Mouse (Mus musculus) hindbrain, embryonic 11.5 days (tissue): ENCODE data around the gene Ralgps2. TPM values are rescaled to one million over a fixed set of nuclear protein-coding genes. Genes with fewer than 3 reads are reported as not detected.

Experiments
- ATAC-seq: fragments of 200-750 bp; cut with Nextera tagmentation; 2 replicates; pipeline ENCODE4 v1.8.0; 2017; ENCODE audit warnings: mild to moderate bottlenecking, moderate TSS enrichment, moderate library complexity; ENCODE audit not compliant: low FRiP score
- DNase-seq: peaks from one replicate; pipeline ENCODE4 v3.0.0-alpha.2; 2015; ENCODE audit warnings: low spot score
- H3K27ac ChIP-seq: fragments of 300-500 bp; sonication (generic); 2 replicates; pipeline ENCODE4 v1.5.1; 2014; ENCODE audit warnings: mild to moderate bottlenecking, low read depth, low read length
- H3K27me3 ChIP-seq: fragments of 300-500 bp; sonication (generic); 2 replicates; pipeline ENCODE4 v1.6.1; 2014; ENCODE audit warnings: mild to moderate bottlenecking, low read length, moderate library complexity, mixed read lengths; ENCODE audit not compliant: control insufficient read depth, insufficient read depth
- H3K36me3 ChIP-seq: fragments of 300-500 bp; sonication (generic); 2 replicates; pipeline ENCODE4 v1.6.1; 2014; ENCODE audit warnings: mild to moderate bottlenecking, low read length, moderate library complexity, mixed read lengths; ENCODE audit not compliant: control insufficient read depth, insufficient read depth
- H3K4me1 ChIP-seq: fragments of 300-500 bp; sonication (generic); replicated peaks from 2 replicates; pipeline ENCODE4 v1.6.1; 2014; ENCODE audit warnings: low read length, mixed read lengths; ENCODE audit not compliant: control insufficient read depth, insufficient read depth
- H3K4me2 ChIP-seq: fragments of 300-500 bp; sonication (generic); replicated peaks from 2 replicates; pipeline ENCODE4 v1.6.1; 2014; ENCODE audit warnings: mild to moderate bottlenecking, low read depth, low read length
- H3K4me3 ChIP-seq: fragments of 300-500 bp; sonication (generic); 2 replicates; pipeline ENCODE4 v1.5.1; 2014; ENCODE audit warnings: low read depth, low read length
- H3K9ac ChIP-seq: fragments of 300-500 bp; sonication (generic); 2 replicates; pipeline ENCODE4 v1.6.1; 2014; ENCODE audit warnings: low read depth, low read length
- H3K9me3 ChIP-seq: fragments of 300-500 bp; sonication (generic); 2 replicates; pipeline ENCODE4 v1.6.1; 2016; ENCODE audit warnings: low read length; ENCODE audit not compliant: control insufficient read depth
- WGBS: fragments of 180-500 bp; shearing (Covaris S2); extraction: QIAGEN DNeasy Blood & Tissue Kit; methylation state at CpG from one replicate; pipeline ENCODE4 v1.1.7; 2014; 5-methylcytosine and 5-hydroxymethylcytosine counted together
- polyA plus RNA-seq: library from polyadenylated mRNA; unstranded; fragments of >200 nt; fragmentation: Nextera tagmentation; extraction: Ambion mirVana; gene quantifications from 2 replicates; pipeline ENCODE4 v1.2.1, GENCODE M21; 2014

The Ralgps2 gene
- polyA plus RNA-seq, 1 experiment from 2014 or later = 103 TPM

GRCm38 (mm10) chr1:156864240-156864639 lies 75.2 kb downstream of the Ralgps2 start:
- H3K9me3 ChIP-seq = no peaks in the 10 kb centered on the region
- no peaks in the 10 kb centered on the region for H3K27me3 ChIP-seq
- ATAC-seq (no peak), DNase-seq (no peak)
- no peaks in the 10 kb centered on the region for H3K36me3 ChIP-seq
- WGBS = 37% methylated on average over 3 of the region's 3 CpGs
- peak overlapping the region; percentile 56 for H3K27ac ChIP-seq
- H3K4me2 ChIP-seq = no peak overlapping the region
- no peak overlapping the region for H3K4me3 ChIP-seq
- no peak overlapping the region for H3K9ac ChIP-seq
- H3K4me1 ChIP-seq = 0 out of 2 replicates have a peak, but pooled peaks cover 2% of the 10 kb centered on the region

- WGBS = 56% methylated on average over 3 of the region's 3 CpGs
- H3K9ac ChIP-seq = no peak overlapping the region
- H3K9me3 ChIP-seq = no peaks in the 10 kb centered on the region
- ATAC-seq (no peak), DNase-seq (no peak)
- no peaks in the 10 kb centered on the region for H3K36me3 ChIP-seq
- peak overlapping the region; percentile 56 for H3K27ac ChIP-seq
- 0 out of 2 replicates have a peak, but pooled peaks cover 2% of the 10 kb centered on the region for H3K4me1 ChIP-seq
- no peaks in the 10 kb centered on the region for H3K27me3 ChIP-seq
- no peak overlapping the region for H3K4me3 ChIP-seq
- no peak overlapping the region for H3K4me2 ChIP-seq
Measured at GRCm38 (mm10) chr1:156863726-156864125, 75.7 kb downstream of the Ralgps2 start.

- WGBS = 49% methylated on average over 4 of the region's 4 CpGs
- DNase-seq (no peak), ATAC-seq (no peak)
- no peak overlapping the region for H3K4me3 ChIP-seq
- 0 out of 2 replicates have a peak, but pooled peaks cover 2% of the 10 kb centered on the region for H3K4me1 ChIP-seq
- H3K36me3 ChIP-seq = no peaks in the 10 kb centered on the region
- H3K4me2 ChIP-seq = no peak overlapping the region
- H3K27me3 ChIP-seq = no peaks in the 10 kb centered on the region
- H3K9ac ChIP-seq = no peak overlapping the region
- H3K9me3 ChIP-seq = no peaks in the 10 kb centered on the region
- no peak overlapping the region for H3K27ac ChIP-seq
Measured at GRCm38 (mm10) chr1:156861475-156862043, 77.9 kb downstream of the Ralgps2 start.

DNA sequence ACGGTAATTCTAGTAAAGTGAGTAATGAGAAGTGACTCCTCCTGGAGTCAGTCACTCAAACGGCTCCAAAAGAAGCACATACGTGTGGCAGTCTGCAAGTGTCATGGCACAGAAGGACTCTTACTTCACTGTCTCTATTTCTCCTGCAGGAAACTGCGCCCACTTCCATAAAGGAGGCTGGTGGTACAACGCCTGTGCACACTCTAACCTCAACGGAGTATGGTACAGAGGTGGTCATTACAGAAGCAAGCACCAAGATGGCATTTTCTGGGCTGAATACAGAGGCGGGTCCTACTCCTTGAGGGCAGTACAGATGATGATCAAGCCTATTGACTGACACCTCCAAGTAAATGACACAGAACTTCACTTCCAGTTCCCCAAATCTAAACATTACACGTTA lies 79.2 kb downstream of the Ralgps2 start:
- WGBS = 90% methylated on average over 8 of the region's 8 CpGs
- no peak overlapping the region for H3K4me2 ChIP-seq

GRCm38 (mm10) chr1:156859711-156860250 lies 79.6 kb downstream of the Ralgps2 start:
- Histone ChIP-seq H3K4me1 (0 out of 2 replicates have a peak, but pooled peaks cover 2% of the 10 kb centered on the region), H3K27ac (no peak overlapping the region), H3K4me2 (no peak overlapping the region), H3K9me3 (no peaks in the 10 kb centered on the region), H3K4me3 (no peak overlapping the region), H3K36me3 (no peaks in the 10 kb centered on the region), H3K9ac (no peak overlapping the region), H3K27me3 (no peaks in the 10 kb centered on the region)
- ATAC-seq (no peak), DNase-seq (no peak)
- WGBS = 83% methylated on average over 2 of the region's 2 CpGs

More for the DNA sequence above, 79.2 kb downstream of the Ralgps2 start:
- Histone ChIP-seq H3K9me3 (no peaks in the 10 kb centered on the region), H3K4me1 (0 out of 2 replicates have a peak, but pooled peaks cover 2% of the 10 kb centered on the region), H3K36me3 (no peaks in the 10 kb centered on the region), H3K9ac (no peak overlapping the region), H3K27me3 (no peaks in the 10 kb centered on the region), H3K27ac (no peak overlapping the region), H3K4me3 (no peak overlapping the region)
- no peak for DNase-seq
- ATAC-seq = no peak

GRCm38 (mm10) chr1:156859156-156859555 lies 80.3 kb downstream of the Ralgps2 start:
- 0 out of 2 replicates have a peak, but pooled peaks cover 2% of the 10 kb centered on the region for H3K4me1 ChIP-seq
- no peak overlapping the region for H3K9ac ChIP-seq
- no peak overlapping the region for H3K4me3 ChIP-seq
- H3K4me2 ChIP-seq = no peak overlapping the region
- no peaks in the 10 kb centered on the region for H3K27me3 ChIP-seq
- DNase-seq (no peak), ATAC-seq (no peak)
- no peaks in the 10 kb centered on the region for H3K9me3 ChIP-seq
- H3K27ac ChIP-seq = no peak overlapping the region
- H3K36me3 ChIP-seq = no peaks in the 10 kb centered on the region
- 93% methylated on average over 2 of the region's 2 CpGs for WGBS

- Histone ChIP-seq H3K4me1 (no peaks in the 10 kb centered on the region), H3K4me2 (no peak overlapping the region), H3K4me3 (no peak overlapping the region), H3K27me3 (no peaks in the 10 kb centered on the region), H3K36me3 (no peaks in the 10 kb centered on the region), H3K9ac (no peak overlapping the region), H3K27ac (no peak overlapping the region), H3K9me3 (no peaks in the 10 kb centered on the region)
- ATAC-seq = no peak
- DNase-seq = no peak
- 98% methylated on average over 2 of the region's 2 CpGs for WGBS
Measured at GRCm38 (mm10) chr1:156856666-156857065, 82.8 kb downstream of the Ralgps2 start.

GRCm38 (mm10) chr1:156854558-156854957 lies 84.9 kb downstream of the Ralgps2 start:
- Histone ChIP-seq H3K27ac (no peak overlapping the region), H3K4me2 (no peak overlapping the region), H3K9ac (no peak overlapping the region), H3K4me3 (no peak overlapping the region), H3K4me1 (no peaks in the 10 kb centered on the region), H3K36me3 (no peaks in the 10 kb centered on the region), H3K27me3 (no peaks in the 10 kb centered on the region), H3K9me3 (no peaks in the 10 kb centered on the region)
- DNase-seq (no peak), ATAC-seq (no peak)
- WGBS = 92% methylated on average over 4 of the region's 4 CpGs

DNA sequence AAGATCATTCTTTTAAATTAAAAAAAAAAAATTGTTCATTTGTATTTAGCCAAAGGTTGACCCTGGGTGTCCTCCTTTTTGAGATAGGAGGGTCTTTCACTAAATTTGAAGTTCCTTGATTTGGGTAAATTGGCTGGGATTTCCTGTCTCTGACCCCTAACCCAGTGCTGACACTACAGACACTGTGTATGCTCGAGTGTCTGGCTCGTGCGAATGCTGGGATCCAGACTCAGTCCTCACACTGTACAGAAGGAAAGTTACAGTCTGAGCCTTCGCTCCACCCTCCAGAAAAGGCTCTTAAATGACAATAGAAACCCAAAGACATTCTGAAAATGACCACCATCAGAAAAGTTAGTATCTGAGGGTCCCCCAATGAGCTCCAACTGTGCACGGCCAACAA lies 86.6 kb downstream of the Ralgps2 start:
- no peak for DNase-seq

More for the DNA sequence above, 86.6 kb downstream of the Ralgps2 start:
- ATAC-seq = no peak
- no peak overlapping the region for H3K9ac ChIP-seq
- no peak overlapping the region for H3K4me2 ChIP-seq
- H3K27me3 ChIP-seq = no peaks in the 10 kb centered on the region
- H3K36me3 ChIP-seq = no peaks in the 10 kb centered on the region
- no peaks in the 10 kb centered on the region for H3K9me3 ChIP-seq
- H3K4me1 ChIP-seq = no peaks in the 10 kb centered on the region
- no peak overlapping the region for H3K27ac ChIP-seq
- 67% methylated on average over 5 of the region's 5 CpGs for WGBS
- no peak overlapping the region for H3K4me3 ChIP-seq
